Mouse (Mus musculus) sigmoid colon, adult 10 weeks (tissue): Measurements from ENCODE around the gene Tor3a. TPM values are rescaled to one million over a fixed set of nuclear protein-coding genes. Genes with fewer than 3 reads are reported as not detected.

Experiments used
- polyA plus RNA-seq: library from polyadenylated mRNA; stranded (reverse); fragments of 350-450 nt; fragmentation: Illumina TruSeq; extraction: RNeasy Lipid Tissue Mini Kit (QIAGEN cat#74804); gene quantifications from one replicate; pipeline ENCODE4 v1.2.3, GENCODE M21; 2014; ENCODE audit warnings: low read depth, low replicate concordance

Tor3a gene
- polyA plus RNA-seq, result 23.8 TPM

GRCm38 (mm10) chr1:156674195-156675000 lies at the start of gene Tor3a:
Gene Tor3a, minus strand, starts transcription at chr1:156674356.

GRCm38 (mm10) chr1:156718950-156719805 lies 45.0 kb upstream of the Tor3a start, which contains the start of gene Fam20b:
Gene Fam20b, minus strand, starts transcription at chr1:156719086.

Other genes with a start within 250 kb of the Tor3a start
- gene Soat1, start 200.0 kb downstream of the Tor3a start, polyA plus RNA-seq, result 84.2 TPM
- 5.3 TPM for gene Gm10031, start 150.3 kb downstream of the Tor3a start, polyA plus RNA-seq
- 7.5 TPM for gene Abl2, start 115.6 kb downstream of the Tor3a start, polyA plus RNA-seq
- gene Fam20b, start 44.7 kb upstream of the Tor3a start, polyA plus RNA-seq, result 145 TPM
- gene Angptl1, start 164.2 kb upstream of the Tor3a start, polyA plus RNA-seq, result 3.4 TPM